Mouse (Mus musculus) ES-Bruce4 (cell line): Measurements from ENCODE around the gene Prkch. TPM values are rescaled to one million over a fixed set of nuclear protein-coding genes. Genes with fewer than 3 reads are reported as not detected.

Source experiments
- H3K27ac ChIP-seq: 2 replicates; pipeline ENCODE4 v1.5.1; 2012; ENCODE audit warnings: low read length, inconsistent platforms; ENCODE audit not compliant: insufficient read depth
- H3K27me3 ChIP-seq: 2 replicates; pipeline ENCODE4 v1.6.1; 2012; ENCODE audit warnings: mild to moderate bottlenecking, low read length, inconsistent platforms; ENCODE audit not compliant: control insufficient read depth, poor library complexity, insufficient read depth, severe bottlenecking
- H3K36me3 ChIP-seq: 2 replicates; pipeline ENCODE4 v1.6.1; 2012; ENCODE audit warnings: inconsistent platforms, mild to moderate bottlenecking, low read length, moderate library complexity; ENCODE audit not compliant: control insufficient read depth, poor library complexity, insufficient read depth, severe bottlenecking
- H3K4me1 ChIP-seq: one replicate; pipeline ENCODE4 v1.8.1; 2011; ENCODE audit warnings: low read length; ENCODE audit not compliant: control insufficient read depth, insufficient read depth
- H3K4me3 ChIP-seq: 2 replicates; pipeline ENCODE4 v1.5.1; 2011; ENCODE audit warnings: low read depth, mild to moderate bottlenecking, low read length
- H3K9ac ChIP-seq: 2 replicates; pipeline ENCODE4 v1.6.1; 2012; ENCODE audit warnings: low read depth, mild to moderate bottlenecking, inconsistent platforms; ENCODE audit not compliant: poor library complexity, severe bottlenecking
- H3K9me3 ChIP-seq: replicated peaks from 2 replicates; pipeline ENCODE4 v1.6.1; 2012; ENCODE audit warnings: mild to moderate bottlenecking, low read length, inconsistent platforms; ENCODE audit not compliant: control insufficient read depth, poor library complexity, insufficient read depth, severe bottlenecking
- CTCF ChIP-seq: IDR thresholded peaks from one replicate; pipeline ENCODE4 v1.8.1; 2011; ENCODE audit warnings: low read depth, low read length
- EP300 ChIP-seq: IDR thresholded peaks from 2 replicates; pipeline ENCODE4 v1.6.1; 2011; ENCODE audit warnings: low read depth, low read length; ENCODE audit not compliant: insufficient read depth
- POLR2A ChIP-seq: IDR thresholded peaks from one replicate; pipeline ENCODE4 v1.8.1; 2011; ENCODE audit warnings: low read length; ENCODE audit not compliant: insufficient read depth
- polyA plus RNA-seq: library from polyadenylated mRNA; stranded (reverse); fragments of >200 nt; gene quantifications from 2 replicates; pipeline ENCODE4 v1.2.4, GENCODE M21; 2011; ENCODE audit warnings: low read depth; ENCODE audit not compliant: missing spikeins, insufficient read depth, insufficient read length

Prkch gene
- polyA plus RNA-seq, 1 experiment: 1.8 TPM

DNA sequence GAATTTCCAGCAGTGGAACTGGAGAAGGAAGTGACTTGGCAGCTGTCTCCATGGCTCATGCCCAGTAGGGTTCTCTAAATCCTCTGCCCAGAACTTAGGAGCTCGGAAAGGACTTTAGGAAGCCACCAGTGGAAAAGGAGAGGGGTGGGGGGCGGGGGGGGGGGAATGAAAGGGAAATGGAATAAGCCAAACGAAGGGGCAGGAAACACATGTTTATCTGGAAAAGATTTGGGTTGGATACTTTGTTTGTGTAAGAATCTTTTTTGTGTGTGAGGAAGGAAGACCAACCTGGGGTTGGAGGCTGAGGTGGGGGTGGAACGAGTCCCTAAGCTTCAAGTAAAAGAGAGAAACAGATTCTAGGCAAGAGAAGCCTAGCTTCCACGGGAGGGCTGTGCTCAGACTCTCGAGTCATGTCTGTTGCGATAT is 98.3 kb downstream of the Prkch start:
- H3K4me3 ChIP-seq: no peak overlapping the region
- H3K9me3 ChIP-seq: no peaks in the 10 kb centered on the region
- TF ChIP-seq CTCF (no peak), POLR2A (no peak), EP300 (no peak)
- H3K9ac ChIP-seq: no peak overlapping the region
- H3K36me3 ChIP-seq: no peaks in the 10 kb centered on the region
- no peaks in the 10 kb centered on the region for H3K27me3 ChIP-seq
- no peak overlapping the region for H3K27ac ChIP-seq
- H3K4me1 ChIP-seq: no peaks in the 10 kb centered on the region

DNA sequence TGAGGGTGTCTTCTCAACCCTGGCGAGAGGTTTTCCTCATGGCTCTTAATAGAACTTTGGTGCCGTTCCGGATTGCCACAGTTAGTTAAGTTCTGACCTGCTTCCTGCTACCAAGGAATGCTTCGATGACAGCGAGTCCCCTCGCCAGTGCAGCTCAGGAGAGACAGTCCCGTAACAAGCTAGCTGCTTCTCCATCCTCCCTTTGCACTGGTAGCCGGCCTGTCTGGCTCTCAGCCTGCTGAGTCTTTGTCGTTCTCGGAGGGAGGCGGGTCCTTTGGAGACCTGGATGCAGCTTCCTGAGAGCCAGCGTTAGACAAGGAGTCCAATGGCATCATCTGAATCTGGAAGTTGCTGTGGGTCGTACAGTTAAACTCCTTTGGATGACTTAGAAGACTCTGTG is 101.3 kb downstream of the Prkch start:
- no peaks in the 10 kb centered on the region for H3K9me3 ChIP-seq
- no peak overlapping the region for H3K4me3 ChIP-seq
- H3K27ac ChIP-seq: no peak overlapping the region
- H3K27me3 ChIP-seq: no peaks in the 10 kb centered on the region
- H3K36me3 ChIP-seq: no peaks in the 10 kb centered on the region
- H3K9ac ChIP-seq: no peak overlapping the region
- TF ChIP-seq EP300 (no peak), POLR2A (no peak), CTCF (no peak)
- H3K4me1 ChIP-seq: no peaks in the 10 kb centered on the region

- Histone ChIP-seq H3K9ac (no peak overlapping the region), H3K4me3 (no peak overlapping the region), H3K9me3 (no peaks in the 10 kb centered on the region), H3K27ac (no peak overlapping the region), H3K36me3 (no peaks in the 10 kb centered on the region), H3K4me1 (no peaks in the 10 kb centered on the region), H3K27me3 (no peaks in the 10 kb centered on the region)
- TF ChIP-seq POLR2A (no peak), EP300 (no peak), CTCF (no peak)
Measured at GRCm38 (mm10) chr12:73686456-73686855, 101.9 kb downstream of the Prkch start.

GRCm38 (mm10) chr12:73687077-73688035 is 102.8 kb downstream of the Prkch start:
- Histone ChIP-seq H3K9me3 (no peaks in the 10 kb centered on the region), H3K4me3 (no peak overlapping the region), H3K9ac (no peak overlapping the region), H3K27me3 (no peaks in the 10 kb centered on the region), H3K4me1 (no peaks in the 10 kb centered on the region), H3K36me3 (no peaks in the 10 kb centered on the region), H3K27ac (no peak overlapping the region)
- peak; percentile 10 for TF ChIP-seq CTCF
- TF ChIP-seq POLR2A: no peak
- TF ChIP-seq EP300: no peak

GRCm38 (mm10) chr12:73692321-73692720 is 107.7 kb downstream of the Prkch start:
- no peaks in the 10 kb centered on the region for H3K36me3 ChIP-seq
- no peak for TF ChIP-seq POLR2A
- no peak for TF ChIP-seq EP300
- TF ChIP-seq CTCF: no peak
- H3K4me3 ChIP-seq: no peak overlapping the region

DNA sequence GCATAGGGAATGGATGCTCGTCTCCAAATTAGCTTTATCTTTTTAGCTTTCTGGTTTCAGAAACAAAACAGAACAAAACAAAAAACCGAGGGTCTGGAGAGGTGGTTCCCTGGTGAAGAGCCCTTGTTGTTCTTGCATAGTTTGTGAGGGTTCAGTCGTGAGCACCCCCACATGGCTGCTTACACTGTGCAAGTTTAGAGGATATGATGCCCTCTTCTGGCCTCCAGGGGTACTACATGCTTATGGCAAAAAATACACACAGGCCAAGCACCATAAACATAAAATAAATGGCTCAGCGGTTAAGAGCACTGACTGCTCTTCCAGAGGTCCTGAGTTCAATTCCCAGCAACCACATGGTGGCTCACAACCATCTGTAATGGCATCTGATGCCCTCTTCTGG is 108.8 kb downstream of the Prkch start:
- no peak overlapping the region for H3K9ac ChIP-seq
- no peak overlapping the region for H3K4me3 ChIP-seq
- H3K36me3 ChIP-seq: no peaks in the 10 kb centered on the region
- no peaks in the 10 kb centered on the region for H3K27me3 ChIP-seq
- H3K9me3 ChIP-seq: no peaks in the 10 kb centered on the region; the same call in 1 of the 2 replicates
- no peaks in the 10 kb centered on the region for H3K4me1 ChIP-seq
- no peak overlapping the region for H3K27ac ChIP-seq
- no peak for TF ChIP-seq EP300
- TF ChIP-seq CTCF: peak; percentile 48

More at GRCm38 (mm10) chr12:73692321-73692720, 107.7 kb downstream of the Prkch start:
- no peaks in the 10 kb centered on the region for H3K9me3 ChIP-seq
- no peak overlapping the region for H3K9ac ChIP-seq
- H3K4me1 ChIP-seq: no peaks in the 10 kb centered on the region
- H3K27me3 ChIP-seq: no peaks in the 10 kb centered on the region
- H3K27ac ChIP-seq: no peak overlapping the region
